Mouse (Mus musculus): ENCODE data around the gene Krt26.

Gene Krt26

GRCm38 (mm10) chr11:99284011-99284410, 53.8 kb downstream of the Krt26 start:
- DNase-seq (ENCODE audit: low read depth): no peak

DNA sequence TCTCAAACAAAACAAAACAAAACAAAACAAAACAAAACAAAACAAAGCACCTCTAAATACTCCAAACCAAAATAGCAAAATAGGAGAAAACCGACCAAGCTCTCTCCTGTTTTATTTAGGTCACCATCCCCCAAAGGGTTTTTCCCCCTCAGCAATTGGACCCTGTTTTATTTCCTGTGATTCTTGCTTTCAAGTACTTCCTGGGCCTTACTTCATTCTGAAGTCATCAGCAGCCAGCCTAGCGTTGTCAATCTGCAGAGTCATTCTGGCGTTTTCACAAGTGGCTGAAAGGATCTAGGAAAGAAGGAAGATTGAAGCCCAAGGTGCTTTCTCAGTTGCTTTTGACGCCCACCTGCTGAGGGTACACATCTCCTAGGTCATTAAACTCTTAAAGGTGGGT, 54.4 kb downstream of the Krt26 start:
- DNase-seq (ENCODE audit: low read depth): peak; percentile 46

- DNase-seq (ENCODE audit: low read depth): no peak
Measured at GRCm38 (mm10) chr11:99281116-99281515, 56.6 kb downstream of the Krt26 start.

- no peak for DNase-seq (ENCODE audit: low read depth)
Measured at GRCm38 (mm10) chr11:99279986-99280385, 57.8 kb downstream of the Krt26 start.

Data from induced T-regulatory cell, adult 2 months (primary cell).